Mouse (Mus musculus) gastrocnemius, postnatal 14 days (tissue): ENCODE measurements around the gene Hgfac. TPM values are rescaled to one million over a fixed set of nuclear protein-coding genes. Genes with fewer than 3 reads are reported as not detected.

Source experiments
- DNase-seq: peaks from one replicate; pipeline ENCODE4 v3.0.0; 2021; ENCODE audit warnings: mixed read lengths
- intact Hi-C: fragments of 180-260 bp; cut with DNase I; formaldehyde crosslinking; loops from one replicate; pipeline ENCODE4 v1.15.1; 2025; ENCODE audit warnings: low total_unique reads
- long read RNA-seq, 2 experiments: library from polyadenylated mRNA; stranded (forward); transcript quantifications; one replicate each; pipeline ENCODE4 v2.0.0; 2021
- total RNA-seq, 2 experiments: library from RNA; stranded (reverse); gene quantifications; 2 replicates each; pipeline ENCODE4 v1.2.3; 2021

Gene Hgfac
- total RNA-seq: under 1 TPM; 0.42 to 0.45 TPM
- long read RNA-seq, experiment 1: 0 reads
- long read RNA-seq, experiment 2: 0 reads

DNA sequence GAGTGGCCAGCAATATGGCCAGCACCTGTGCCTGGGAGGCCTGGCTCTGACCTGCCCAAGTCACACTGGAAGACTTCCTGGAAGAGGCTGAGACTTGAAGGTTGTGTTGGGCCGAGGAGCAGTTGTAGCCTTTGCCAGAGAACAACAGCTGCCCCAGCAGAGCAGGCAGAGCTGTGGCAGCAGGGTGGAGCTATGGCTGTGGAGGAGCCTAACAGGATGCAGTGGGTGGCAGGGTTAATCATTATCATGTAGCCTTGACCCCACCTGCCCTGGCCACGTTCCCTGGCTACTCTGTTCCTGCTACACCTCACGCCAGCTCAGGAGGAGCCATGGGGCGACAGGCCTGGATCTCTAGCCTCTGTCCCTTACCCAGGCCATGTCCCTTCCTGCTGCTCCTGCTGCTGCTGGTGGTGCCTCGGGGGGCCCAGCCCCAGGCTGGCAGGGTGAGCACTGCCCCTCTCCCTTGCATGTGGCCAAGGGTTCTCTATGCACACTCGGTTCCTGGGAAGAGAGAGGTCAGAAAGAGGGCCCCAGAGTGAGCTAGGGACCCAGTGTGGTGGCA is at the start of gene Hgfac:
Gene Hgfac (plus strand): TSS at position 242 of the 562 bp plus-strand sequence.
- DNase-seq: no peak
- intact Hi-C loops: loop anchor here (5.0 kb wide), 2 partner anchors 54 to 124 kb away; no protein-coding TSS in a partner anchor

DNA sequence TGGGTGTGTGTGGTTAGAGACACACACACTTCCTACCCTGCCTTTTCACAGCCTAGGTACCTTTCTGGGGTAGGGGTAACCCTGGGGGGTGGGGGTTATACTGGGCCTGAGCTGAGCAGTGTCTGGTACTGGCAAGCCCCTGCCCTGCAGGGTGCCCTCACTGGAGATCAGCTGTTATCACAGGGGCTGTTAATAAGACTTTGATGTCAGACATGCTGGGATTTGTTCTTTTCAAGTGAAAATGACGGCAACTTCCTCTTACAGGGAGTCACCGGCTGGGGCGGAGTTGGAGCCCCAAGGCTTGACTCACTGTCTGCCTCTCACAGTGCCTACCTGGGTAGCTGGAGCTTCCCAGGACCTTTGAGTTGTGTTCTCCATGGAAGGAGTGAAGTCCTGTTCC is 42.6 kb upstream of the Hgfac start:
- intact Hi-C loops: no loop called here
- DNase-seq: no peak

DNA sequence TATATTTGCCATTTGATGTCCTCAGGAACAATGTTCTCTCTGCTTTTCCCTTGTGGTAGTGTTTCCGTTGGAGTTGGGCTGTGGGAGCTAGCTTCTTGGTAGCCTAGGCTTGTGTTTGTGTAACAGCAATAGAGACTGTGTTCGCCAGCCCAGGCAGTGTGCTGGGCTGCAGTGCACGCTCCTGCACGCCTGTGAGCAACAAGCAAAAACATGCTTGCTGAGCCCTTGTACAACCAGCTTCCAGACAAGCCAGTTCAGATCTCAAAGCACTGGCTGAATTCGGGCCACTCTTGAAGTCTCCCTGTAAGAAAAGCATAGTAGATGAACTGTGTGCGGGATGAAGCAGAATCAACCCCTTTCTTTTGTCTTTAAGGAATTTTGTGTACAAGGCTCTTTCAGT is 42.0 kb upstream of the Hgfac start:
- DNase-seq: no peak
- intact Hi-C loops: no loop called here

DNA sequence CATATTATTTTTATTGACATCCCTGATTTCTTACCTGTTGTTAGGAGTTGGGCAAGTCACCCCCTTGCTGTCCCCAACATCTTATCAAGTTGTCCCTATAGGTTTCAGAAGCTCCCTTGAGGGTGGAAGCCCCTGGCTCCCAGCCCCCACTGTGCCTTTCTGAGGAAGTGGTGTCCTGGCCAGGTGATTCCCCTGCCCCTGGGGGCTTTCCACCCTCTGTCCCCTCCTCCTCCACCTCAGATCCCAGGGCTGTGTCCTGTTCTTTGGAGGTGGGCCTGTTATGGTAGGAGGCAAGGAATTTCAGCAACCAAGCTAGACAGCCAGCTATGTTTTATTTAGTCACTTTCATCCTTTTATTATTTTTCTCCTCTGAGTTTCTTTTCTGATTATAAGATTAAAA is 41.0 kb upstream of the Hgfac start:
- no peak for DNase-seq
- intact Hi-C loops: no loop called here

DNA sequence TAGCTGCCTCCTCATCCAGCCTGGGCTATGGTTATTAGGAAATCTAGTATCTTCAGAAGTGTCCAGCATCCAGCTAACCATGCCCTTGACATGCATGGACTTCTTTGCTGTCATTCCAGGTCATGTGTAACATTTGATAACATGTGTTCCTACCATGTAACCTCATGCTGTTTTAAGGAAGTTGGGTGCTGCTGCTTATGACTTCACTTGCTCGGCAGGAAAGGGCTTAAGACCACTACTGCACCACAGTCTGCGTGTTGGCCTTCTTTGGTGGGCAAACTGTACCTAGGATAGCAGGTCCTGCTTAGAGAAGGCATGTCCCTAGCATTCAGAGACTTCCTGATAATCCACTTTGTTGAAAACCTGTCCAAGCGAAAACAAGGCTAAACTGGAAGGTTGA is 40.2 kb upstream of the Hgfac start:
- no peak for DNase-seq
- intact Hi-C loops: no loop called here

DNA sequence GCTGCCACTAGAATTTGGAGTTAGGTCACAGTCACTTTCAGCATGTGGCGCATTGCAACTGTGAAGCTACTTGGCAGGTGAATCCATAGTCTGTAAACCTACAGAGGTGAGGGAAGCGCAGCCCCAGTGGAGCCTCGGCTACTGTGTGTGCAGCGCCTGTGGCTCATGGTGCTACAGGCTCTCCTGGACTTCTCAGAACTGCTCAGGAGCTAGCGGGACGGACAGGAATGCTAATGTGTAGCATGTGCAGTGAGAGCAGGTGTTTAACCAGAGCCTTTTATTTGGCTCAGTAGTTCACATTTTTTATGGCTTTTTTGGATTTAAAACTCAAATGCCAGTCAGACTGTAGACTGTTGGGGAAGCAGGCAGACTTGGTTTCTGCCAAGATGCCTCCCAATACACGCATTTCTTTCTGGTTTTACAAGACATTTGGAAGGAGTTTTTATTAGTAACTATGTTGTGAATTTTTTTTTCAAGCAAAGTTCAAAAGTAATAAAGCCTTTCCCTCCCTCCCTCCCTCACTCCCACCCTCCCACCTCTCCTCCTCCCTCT is 37.6 kb upstream of the Hgfac start:
- DNase-seq: no peak
- intact Hi-C loops: no loop called here

DNA sequence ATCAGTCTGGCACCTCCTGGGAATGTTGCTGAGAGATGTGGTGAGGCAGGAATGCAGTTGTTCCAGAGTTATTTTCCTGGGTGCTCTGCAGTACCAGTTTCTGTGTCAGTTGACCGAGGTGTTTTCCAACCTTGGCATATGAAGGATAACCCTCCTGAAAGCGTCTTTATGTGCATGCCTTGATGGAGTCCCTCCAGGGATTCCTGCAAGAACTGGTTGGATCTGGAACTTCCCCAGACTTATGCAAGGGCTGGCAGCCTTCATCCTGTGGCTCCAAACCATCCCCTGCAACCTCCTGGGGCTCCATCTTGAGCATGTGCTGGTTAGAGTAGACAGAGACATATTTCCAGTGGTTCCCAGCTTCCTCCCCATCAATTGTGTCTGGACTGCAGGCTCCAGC is 36.5 kb upstream of the Hgfac start:
- intact Hi-C loops: no loop called here
- no peak for DNase-seq

DNA sequence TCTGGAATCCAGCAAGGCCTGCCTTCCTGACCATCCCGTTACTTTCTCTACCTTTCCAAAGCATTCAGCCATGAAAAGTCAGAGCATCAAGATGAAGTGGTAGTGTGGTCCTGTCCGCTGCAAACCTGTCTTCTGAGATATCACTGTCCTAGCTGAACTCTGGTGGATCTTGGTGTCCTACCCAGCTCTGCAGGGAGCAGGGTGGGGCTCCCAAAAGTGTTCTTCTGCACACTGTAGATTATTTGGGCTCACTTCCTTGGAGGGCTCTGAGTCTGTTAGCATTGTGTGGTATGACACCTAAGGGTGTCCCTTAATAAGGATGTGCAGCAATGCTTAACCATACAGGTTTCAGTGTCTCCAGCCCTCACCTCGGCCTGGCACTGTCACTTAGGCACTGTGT is 35.6 kb upstream of the Hgfac start:
- DNase-seq: no peak
- intact Hi-C loops: no loop called here

DNA sequence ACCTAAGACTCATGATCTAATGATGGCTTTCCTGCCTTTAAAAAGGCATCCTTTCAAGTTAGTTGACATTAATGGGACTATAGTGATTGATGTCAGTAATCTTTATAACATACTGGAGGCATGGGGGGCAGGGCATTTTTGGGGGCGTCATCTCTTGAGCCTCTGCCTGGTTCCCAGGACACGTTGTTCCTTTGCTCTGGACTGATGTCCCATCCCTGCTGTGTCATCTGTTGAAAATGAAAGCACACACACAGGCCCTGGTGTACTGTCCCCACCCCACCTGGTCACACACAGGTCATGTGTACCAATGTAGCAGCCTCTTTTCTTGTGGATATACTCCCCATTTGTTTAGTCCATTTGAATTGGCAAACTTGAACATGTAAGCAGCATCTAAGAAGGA is 34.7 kb upstream of the Hgfac start:
- intact Hi-C loops: no loop called here
- no peak for DNase-seq

DNA sequence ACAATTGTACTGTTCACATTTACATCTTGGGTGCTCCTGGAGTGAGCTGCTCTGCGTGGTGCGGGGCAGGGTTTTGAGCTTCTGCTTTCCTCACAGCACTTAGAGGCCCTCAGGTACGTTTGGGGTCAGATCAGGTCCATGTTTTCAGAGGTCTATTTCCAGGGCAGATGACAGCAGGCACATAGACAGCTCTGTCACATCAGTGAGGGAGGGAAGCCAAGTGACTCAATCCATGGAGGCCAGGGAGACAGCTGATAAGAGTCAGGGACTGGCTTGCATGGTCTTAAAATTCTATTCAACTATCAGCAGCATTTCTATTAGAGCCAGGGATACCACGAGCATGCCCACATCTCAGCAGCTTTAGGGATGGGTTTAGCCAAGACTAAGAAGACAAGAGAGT is 32.1 kb upstream of the Hgfac start:
- intact Hi-C loops: no loop called here
- no peak for DNase-seq

DNA sequence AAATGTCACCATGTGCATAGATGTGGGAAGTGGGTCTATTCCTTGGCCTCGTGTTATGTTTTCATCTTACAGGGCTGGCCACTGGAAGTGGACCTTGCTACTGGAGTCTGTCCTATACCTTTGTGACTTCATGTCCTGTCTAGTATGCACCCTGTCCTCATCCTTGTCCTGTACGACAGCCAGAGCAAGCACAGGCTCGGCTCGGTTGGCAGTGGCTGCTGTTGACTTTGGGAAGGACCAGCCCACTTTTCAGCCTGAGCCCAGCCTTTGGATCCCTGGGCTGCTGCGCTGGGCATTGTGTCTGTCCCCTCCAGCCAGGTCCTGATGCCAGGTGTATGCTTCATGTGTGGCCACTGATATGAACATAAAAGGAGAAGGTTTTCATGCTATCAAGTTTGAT is 30.7 kb upstream of the Hgfac start:
- intact Hi-C loops: no loop called here
- no peak for DNase-seq

DNA sequence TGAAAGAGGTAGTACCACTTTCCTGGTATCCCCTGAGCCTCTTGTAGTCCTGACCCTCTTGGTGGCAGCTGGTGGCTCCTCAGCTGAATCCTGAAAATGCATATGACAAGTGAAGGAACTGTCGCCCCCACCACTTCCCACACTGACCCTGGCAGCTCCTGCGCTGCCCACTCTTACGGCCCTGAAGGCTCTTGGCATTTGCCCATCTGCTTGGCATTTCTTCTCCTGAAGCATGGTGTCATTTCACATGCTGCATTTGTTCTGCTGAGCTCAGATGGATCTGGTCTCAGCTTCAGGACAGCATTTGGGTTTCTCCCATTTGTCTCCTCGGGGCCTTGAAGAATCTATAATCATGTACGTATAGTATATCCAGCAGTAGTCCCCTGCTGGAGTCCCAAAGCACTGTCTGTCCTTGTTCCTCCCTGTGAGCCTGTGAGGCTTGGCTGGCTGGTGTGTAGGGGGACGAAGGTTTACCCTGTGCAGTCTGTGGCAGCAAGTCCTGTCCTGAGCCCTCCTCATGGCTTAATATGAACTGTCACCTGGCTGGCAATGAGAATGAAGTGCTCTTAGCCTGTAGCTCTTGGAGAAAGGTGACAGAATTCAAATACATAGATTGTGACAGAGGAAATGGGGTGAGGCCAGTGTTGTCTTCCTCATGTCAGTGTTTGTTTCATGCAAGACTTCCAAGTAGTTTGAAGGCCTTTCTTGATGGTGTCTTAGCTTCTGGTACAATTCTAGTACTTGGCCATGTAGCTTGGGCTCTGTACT is 30.0 kb upstream of the Hgfac start:
- intact Hi-C loops: no loop called here
- DNase-seq: no peak

DNA sequence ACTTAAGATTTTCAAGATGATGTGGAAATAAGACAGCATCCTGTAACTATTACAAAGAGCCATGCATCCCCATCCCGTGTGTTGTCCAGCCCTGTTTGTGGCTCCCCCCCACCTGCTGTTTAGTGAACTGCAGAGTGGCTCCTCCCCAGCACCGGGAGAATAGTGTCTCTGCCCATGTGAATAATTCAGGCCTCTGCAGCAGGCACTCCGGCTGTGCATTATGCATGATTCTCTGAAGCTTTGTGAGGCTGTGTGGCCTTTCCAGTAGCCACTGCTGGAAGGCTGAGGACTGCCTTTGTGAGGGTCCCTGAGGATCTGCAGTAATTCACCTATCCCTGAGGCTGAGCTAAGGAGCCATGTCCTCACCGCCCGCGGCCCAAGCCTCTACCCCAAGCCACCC is 27.3 kb upstream of the Hgfac start:
- no peak for DNase-seq
- intact Hi-C loops: no loop called here

DNA sequence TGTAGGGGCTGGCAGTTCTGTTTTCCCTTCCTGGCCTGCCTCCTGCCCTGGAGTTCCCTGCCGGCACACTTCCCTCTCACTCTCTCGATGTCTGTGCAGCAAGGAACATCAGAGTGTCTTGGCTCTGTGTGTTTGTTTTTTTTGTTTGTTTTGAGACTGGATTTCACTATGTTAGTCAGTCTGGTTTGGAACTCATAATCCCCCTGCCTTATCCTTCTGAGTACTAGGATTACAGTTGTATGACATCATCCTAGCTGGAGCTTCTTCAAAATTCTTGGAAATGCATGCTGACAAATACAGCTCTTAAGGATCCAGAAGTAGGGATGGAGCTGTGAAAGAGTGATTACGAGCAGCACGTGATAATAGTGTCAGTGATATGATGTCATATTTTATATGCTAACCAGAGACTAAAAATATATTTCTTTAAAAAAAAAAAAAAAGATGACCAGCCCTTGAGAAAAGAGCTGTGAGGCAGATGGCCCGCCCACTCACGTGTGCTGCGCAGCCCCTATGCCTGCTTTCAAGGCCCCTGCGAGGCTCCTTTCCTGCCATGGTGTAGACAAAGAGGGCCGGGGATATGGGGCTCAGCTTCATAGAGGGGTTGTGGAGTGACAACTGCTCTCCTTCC is 21.5 kb upstream of the Hgfac start:
- intact Hi-C loops: no loop called here
- no peak for DNase-seq

DNA sequence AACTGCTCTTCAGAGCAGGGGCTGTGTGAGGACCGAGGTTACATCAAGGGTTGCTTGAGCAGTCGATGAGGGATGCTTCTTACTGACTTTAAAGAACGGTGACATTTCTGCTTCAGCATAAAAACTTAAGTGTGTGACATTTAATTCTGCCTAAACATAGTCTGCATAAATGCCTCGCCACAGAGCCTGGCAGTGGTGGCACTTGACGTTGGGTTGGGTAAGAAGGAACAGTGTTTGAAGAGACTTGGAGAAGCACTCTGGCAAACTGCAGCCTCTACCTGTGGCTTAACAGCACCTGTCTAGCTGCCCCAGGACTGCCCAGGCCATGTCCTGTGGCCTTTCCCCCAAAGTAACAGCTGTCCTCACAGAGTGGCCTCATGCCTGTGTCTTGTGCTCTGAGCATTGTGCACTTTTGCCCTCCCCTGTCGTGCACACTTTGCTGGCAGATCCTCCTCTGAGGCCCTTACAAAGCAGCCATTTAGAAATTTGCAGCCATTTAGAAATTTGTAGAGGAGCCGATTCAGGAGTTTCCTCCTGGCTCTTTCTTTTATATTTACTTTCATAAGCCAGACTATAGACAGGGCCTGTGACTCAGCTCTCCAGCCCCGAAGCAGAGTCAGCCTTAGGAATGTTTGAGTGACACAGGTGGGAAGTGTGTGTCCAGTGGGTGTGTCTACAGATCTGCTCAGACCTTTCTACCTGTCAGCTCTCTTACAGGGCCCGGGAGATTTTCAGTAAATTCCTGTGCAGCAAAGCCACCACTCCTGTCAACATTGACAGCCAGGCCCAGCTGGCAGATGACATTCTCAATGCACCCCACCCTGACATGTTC is 20.7 kb upstream of the Hgfac start:
- no peak for DNase-seq
- intact Hi-C loops: no loop called here

DNA sequence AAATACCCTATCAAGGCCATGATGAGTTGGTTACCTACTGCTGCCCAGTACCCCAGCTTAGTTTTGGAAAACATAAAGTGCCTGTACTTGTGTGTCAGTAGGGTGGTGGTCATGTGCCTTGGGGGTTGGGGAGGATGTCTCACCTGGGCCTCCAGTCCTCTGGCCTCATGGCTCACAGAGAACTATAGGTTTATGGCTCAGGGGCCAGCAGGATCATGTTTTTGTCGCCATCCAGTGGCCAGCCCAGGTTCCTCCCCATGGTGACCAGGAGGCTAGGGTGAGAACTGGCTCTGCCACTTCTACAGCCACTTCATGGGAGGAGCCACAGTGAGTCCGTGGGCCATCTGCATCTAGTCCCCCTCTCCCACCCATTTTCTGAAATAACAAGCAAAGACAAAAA is 16.3 kb upstream of the Hgfac start:
- peak; percentile 53 for DNase-seq
- intact Hi-C loops: loop anchor here (2.0 to 5.0 kb wide), 2 partner anchors 38 to 108 kb away; no protein-coding TSS in a partner anchor

DNA sequence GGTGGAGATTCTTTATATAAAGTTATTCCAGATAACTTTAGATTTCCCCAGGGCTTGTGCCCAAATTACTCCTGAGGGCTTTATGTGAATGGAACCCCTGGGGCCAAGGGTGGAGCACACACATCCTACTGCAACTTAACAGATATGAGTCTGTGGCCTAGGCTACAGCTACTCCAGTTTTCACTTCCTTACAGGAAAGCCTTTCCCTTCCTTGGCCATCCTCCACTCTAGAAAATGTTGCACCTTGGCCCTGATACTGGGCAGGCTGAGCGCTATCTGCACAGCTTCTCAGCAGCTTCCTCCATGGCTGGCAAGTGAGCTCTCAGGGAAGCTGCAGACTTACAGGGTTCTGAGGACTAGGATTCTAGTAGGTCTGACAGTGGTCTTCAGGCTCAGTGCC is 12.0 kb upstream of the Hgfac start:
- no peak for DNase-seq
- intact Hi-C loops: loop anchor here (5.0 kb wide), 1 partner anchor 112 kb away; no protein-coding TSS in a partner anchor

DNA sequence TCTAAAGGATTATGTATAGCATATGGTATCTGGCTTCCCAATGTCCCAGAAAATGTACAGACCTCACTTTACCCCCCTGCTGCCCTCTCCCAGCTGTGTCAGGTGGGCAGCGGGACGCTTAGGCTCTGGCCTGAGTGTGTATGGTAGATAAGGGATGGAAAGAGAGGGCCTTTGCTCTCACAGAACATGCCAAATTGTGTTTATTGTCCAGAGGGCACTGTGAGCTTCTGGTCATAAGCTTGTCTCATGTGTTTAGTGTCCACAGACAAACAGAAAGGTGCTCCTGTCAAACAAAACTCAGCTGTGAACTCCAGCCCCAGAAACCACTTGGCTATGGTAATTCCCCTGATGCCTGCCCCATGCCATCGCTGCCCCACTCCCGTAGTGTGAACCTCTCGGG is 11.6 kb upstream of the Hgfac start:
- no peak for DNase-seq
- intact Hi-C loops: loop anchor here (5.0 kb wide), 1 partner anchor 112 kb away; no protein-coding TSS in a partner anchor

DNA sequence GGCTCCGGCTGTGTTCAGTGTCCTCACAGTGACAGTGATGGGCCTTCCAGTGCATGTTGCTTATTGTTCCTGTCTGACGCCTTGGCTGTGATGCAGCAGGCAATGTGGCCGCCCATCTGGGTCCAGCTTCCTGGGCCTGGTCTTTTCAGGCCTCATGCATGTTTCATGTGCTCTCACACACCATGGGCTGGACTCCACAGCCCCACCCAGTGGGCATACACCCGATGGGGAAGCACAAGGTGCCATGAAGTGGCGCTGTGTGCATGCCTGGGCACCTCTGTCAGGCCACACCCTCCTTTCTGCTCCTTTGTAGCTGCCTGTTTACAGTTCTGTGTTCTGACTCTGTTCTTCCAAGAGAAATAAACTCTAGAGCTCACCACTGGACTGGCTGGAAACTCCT is 8.2 kb upstream of the Hgfac start:
- intact Hi-C loops: no loop called here
- no peak for DNase-seq

DNA sequence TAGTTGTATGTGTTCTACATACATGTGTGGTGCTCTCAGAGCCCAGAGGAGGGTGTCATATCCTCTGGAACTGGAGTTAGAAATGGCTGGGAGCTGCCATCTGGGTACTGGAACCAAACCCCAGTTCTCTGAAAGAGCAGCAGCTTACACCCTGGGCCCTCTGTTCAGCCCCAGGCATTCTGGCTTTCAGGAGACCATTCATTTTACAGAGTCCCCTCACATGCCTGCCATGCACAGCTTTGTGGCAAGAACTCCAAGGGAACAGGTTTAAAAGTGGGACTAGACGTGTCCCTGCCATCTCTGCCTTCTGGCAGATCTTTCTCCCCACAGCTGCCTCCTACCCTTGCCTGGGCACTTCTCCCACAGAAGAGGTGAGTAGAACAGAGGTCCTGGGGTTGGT is 7.7 kb upstream of the Hgfac start:
- DNase-seq: no peak
- intact Hi-C loops: no loop called here
